Mouse (Mus musculus) stomach, embryonic 14.5 days (tissue): ENCODE results near the gene Cmtm1. TPM values are rescaled to one million over a fixed set of nuclear protein-coding genes. Genes with fewer than 3 reads are reported as not detected.
"Not testable (repeated sequence)": the region's sequence is repeated elsewhere in the genome, so short reads cannot be mapped to it uniquely, and the experiment has no call there.

Experiments used
- ATAC-seq: fragments of 200-750 bp; cut with Nextera tagmentation; 2 replicates; pipeline ENCODE4 v1.8.0; 2017; ENCODE audit warnings: low read depth, moderate TSS enrichment; ENCODE audit not compliant: insufficient number of reproducible peaks, insufficient read depth, low FRiP score
- H3K27ac ChIP-seq: fragments of 300-500 bp; sonication (generic); 2 replicates; pipeline ENCODE4 v1.5.1; 2014; ENCODE audit warnings: mild to moderate bottlenecking, low read length, moderate library complexity, mixed read lengths
- H3K27me3 ChIP-seq: fragments of 300-500 bp; sonication (generic); 2 replicates; pipeline ENCODE4 v1.6.1; 2014; ENCODE audit warnings: low read length, control low read depth, mixed read lengths; ENCODE audit not compliant: control insufficient read depth, insufficient read depth
- H3K36me3 ChIP-seq: fragments of 300-500 bp; sonication (generic); 2 replicates; pipeline ENCODE4 v1.6.1; 2014; ENCODE audit warnings: mild to moderate bottlenecking, control low read depth, low read length, moderate library complexity, mixed read lengths; ENCODE audit not compliant: control insufficient read depth, insufficient read depth
- H3K4me1 ChIP-seq: fragments of 300-500 bp; sonication (generic); 2 replicates; pipeline ENCODE4 v1.6.1; 2014; ENCODE audit warnings: low read length, control low read depth, mixed read lengths; ENCODE audit not compliant: control insufficient read depth, insufficient read depth
- H3K4me2 ChIP-seq: fragments of 300-500 bp; sonication (generic); replicated peaks from 2 replicates; pipeline ENCODE4 v1.6.1; 2014; ENCODE audit warnings: low read depth, low read length, control low read depth
- H3K4me3 ChIP-seq: fragments of 300-500 bp; sonication (generic); 2 replicates; pipeline ENCODE4 v1.5.1; 2014; ENCODE audit warnings: low read depth, low read length, control low read depth
- H3K9ac ChIP-seq: fragments of 300-500 bp; sonication (generic); replicated peaks from 2 replicates; pipeline ENCODE4 v1.6.1; 2014; ENCODE audit warnings: low read depth, mild to moderate bottlenecking, control low read depth, low read length, moderate library complexity, mixed read lengths
- H3K9me3 ChIP-seq: fragments of 300-500 bp; sonication (generic); 2 replicates; pipeline ENCODE4 v1.6.1; 2016; ENCODE audit warnings: low read depth, low read length, control low read depth; ENCODE audit not compliant: control insufficient read depth
- WGBS: fragments of 180-500 bp; shearing (Covaris S2); extraction: QIAGEN DNeasy Blood & Tissue Kit; methylation state at CpG from one replicate; pipeline ENCODE4 v1.1.7; 2014; 5-methylcytosine and 5-hydroxymethylcytosine counted together
- polyA plus RNA-seq: library from polyadenylated mRNA; unstranded; fragments of >200 nt; fragmentation: Nextera tagmentation; extraction: Ambion mirVana; gene quantifications from 2 replicates; pipeline ENCODE4 v1.2.1, GENCODE M21; 2014

Cmtm1 gene
- polyA plus RNA-seq, 1 experiment from 2014 or later = not detected

GRCm38 (mm10) chr8:104308341-104308740 lies 1.6 kb downstream of the Cmtm1 start:
- not testable (repeated sequence) for H3K4me1 ChIP-seq, H3K27ac ChIP-seq, H3K9ac ChIP-seq, H3K36me3 ChIP-seq, H3K9me3 ChIP-seq, ATAC-seq, H3K4me3 ChIP-seq, H3K27me3 ChIP-seq, H3K4me2 ChIP-seq
- 42% methylated on average over 6 of the region's 6 CpGs for WGBS

- Histone ChIP-seq H3K27ac (no peak overlapping the region), H3K4me2 (no peak overlapping the region), H3K27me3 (no peaks in the 10 kb centered on the region), H3K36me3 (no peaks in the 10 kb centered on the region), H3K9ac (no peak overlapping the region), H3K4me1 (no peaks in the 10 kb centered on the region), H3K4me3 (no peak overlapping the region), H3K9me3 (no peaks in the 10 kb centered on the region)
- WGBS = 88% methylated on average over 11 of the region's 11 CpGs
- no peak for ATAC-seq
Observed at GRCm38 (mm10) chr8:104304962-104305361, 5.0 kb downstream of the Cmtm1 start.

- not testable (repeated sequence) for H3K9ac ChIP-seq, H3K4me3 ChIP-seq, ATAC-seq, H3K9me3 ChIP-seq, H3K4me1 ChIP-seq, H3K4me2 ChIP-seq, H3K36me3 ChIP-seq, H3K27ac ChIP-seq, H3K27me3 ChIP-seq
- 89% methylated on average over 4 of the region's 4 CpGs for WGBS
Observed at GRCm38 (mm10) chr8:104302536-104302935, 7.4 kb downstream of the Cmtm1 start.

GRCm38 (mm10) chr8:104301577-104301976 lies 8.4 kb downstream of the Cmtm1 start:
- not testable (repeated sequence) for H3K27me3 ChIP-seq, H3K9me3 ChIP-seq, H3K4me1 ChIP-seq, ATAC-seq, H3K27ac ChIP-seq, H3K9ac ChIP-seq, H3K4me2 ChIP-seq, H3K36me3 ChIP-seq, H3K4me3 ChIP-seq
- 17% methylated on average over 3 of the region's 3 CpGs for WGBS

GRCm38 (mm10) chr8:104294396-104294795 lies 15.5 kb downstream of the Cmtm1 start:
- WGBS = 80% methylated on average over 1 of the region's 1 CpGs
- no peak for ATAC-seq
- Histone ChIP-seq H3K4me2 (no peak overlapping the region), H3K9me3 (no peaks in the 10 kb centered on the region), H3K4me3 (no peak overlapping the region), H3K27ac (no peak overlapping the region), H3K36me3 (no peaks in the 10 kb centered on the region), H3K4me1 (no peaks in the 10 kb centered on the region), H3K9ac (no peak overlapping the region), H3K27me3 (no peaks in the 10 kb centered on the region)

GRCm38 (mm10) chr8:104293081-104293480 lies 16.9 kb downstream of the Cmtm1 start, which contains the start of gene Cmtm2a:
TSS of gene Cmtm2a (minus strand) at chr8:104293181.
- not testable (repeated sequence) for H3K4me3 ChIP-seq, ATAC-seq, H3K4me2 ChIP-seq, H3K9me3 ChIP-seq, H3K4me1 ChIP-seq, H3K27me3 ChIP-seq, H3K9ac ChIP-seq, H3K27ac ChIP-seq, H3K36me3 ChIP-seq
- 84% methylated on average over 12 of the region's 12 CpGs for WGBS

- no peaks in the 10 kb centered on the region for H3K9me3 ChIP-seq
- WGBS = 82% methylated on average over 6 of the region's 6 CpGs
- no peak for ATAC-seq
Observed at GRCm38 (mm10) chr8:104268937-104269440, 41.0 kb downstream of the Cmtm1 start.

GRCm38 (mm10) chr8:104268368-104268767 lies 41.6 kb downstream of the Cmtm1 start:
- no peaks in the 10 kb centered on the region for H3K27me3 ChIP-seq
- H3K9me3 ChIP-seq = no peaks in the 10 kb centered on the region
- H3K27ac ChIP-seq = no peak overlapping the region
- H3K9ac ChIP-seq = no peak overlapping the region
- H3K4me3 ChIP-seq = no peak overlapping the region
- H3K36me3 ChIP-seq = 0 out of 2 replicates have a peak, but pooled peaks cover 9% of the 10 kb centered on the region
- no peaks in the 10 kb centered on the region for H3K4me1 ChIP-seq
- no peak overlapping the region for H3K4me2 ChIP-seq
- ATAC-seq = no peak

More at GRCm38 (mm10) chr8:104268937-104269440, 41.0 kb downstream of the Cmtm1 start:
- Histone ChIP-seq H3K4me1 (no peaks in the 10 kb centered on the region), H3K36me3 (0 out of 2 replicates have a peak, but pooled peaks cover 3% of the 10 kb centered on the region), H3K27ac (no peak overlapping the region), H3K4me3 (no peak overlapping the region), H3K4me2 (no peak overlapping the region), H3K27me3 (no peaks in the 10 kb centered on the region), H3K9ac (no peak overlapping the region)

- not testable (repeated sequence) for H3K4me1 ChIP-seq, H3K27me3 ChIP-seq, H3K9ac ChIP-seq, ATAC-seq, H3K9me3 ChIP-seq, H3K27ac ChIP-seq, H3K36me3 ChIP-seq, H3K4me2 ChIP-seq, H3K4me3 ChIP-seq
- WGBS = 95% methylated on average over 22 of the region's 22 CpGs
Observed at GRCm38 (mm10) chr8:104264271-104264935, 45.5 kb downstream of the Cmtm1 start.
